Mouse (Mus musculus): ENCODE measurements at regions not wholly inside any gene's neighbourhood (a gene's known extent, or its start where the extent isn't known, plus 50 kb on each side); places are given as distances from the start of the nearest gene placed in this dataset.
A peak's percentile ranks its signal among the peaks of the same experiment; 100 is the strongest.

- no peak for ATAC-seq (replicated peaks in 1 of 2; ENCODE audit: insufficient read depth in 1 of 2, low FRiP score in 2 of 2, low TSS enrichment in 1 of 2, low read depth in 1 of 2, poor library complexity in 2 of 2, severe bottlenecking in 2 of 2)
These were observed 225.5 kb upstream of the Krr1 start for GRCm38 (mm10) chr10:111746879-111747477.

- no peak for ATAC-seq (replicated peaks in 1 of 2; ENCODE audit: insufficient read depth in 1 of 2, low FRiP score in 2 of 2, low TSS enrichment in 1 of 2, low read depth in 1 of 2, poor library complexity in 2 of 2, severe bottlenecking in 2 of 2)
These were observed 224.0 kb upstream of the Krr1 start for GRCm38 (mm10) chr10:111748482-111748881.

GRCm38 (mm10) chr10:111753646-111754045, 218.8 kb upstream of the Krr1 start:
- no peak for ATAC-seq (replicated peaks in 1 of 2; ENCODE audit: insufficient read depth in 1 of 2, low FRiP score in 2 of 2, low TSS enrichment in 1 of 2, low read depth in 1 of 2, poor library complexity in 2 of 2, severe bottlenecking in 2 of 2)

- no peak for ATAC-seq (replicated peaks in 1 of 2; ENCODE audit: insufficient read depth in 1 of 2, low FRiP score in 2 of 2, low TSS enrichment in 1 of 2, low read depth in 1 of 2, poor library complexity in 2 of 2, severe bottlenecking in 2 of 2)
These were observed 216.5 kb upstream of the Krr1 start for GRCm38 (mm10) chr10:111755964-111756363.

GRCm38 (mm10) chr10:111756528-111756927, 215.9 kb upstream of the Krr1 start:
- ATAC-seq (replicated peaks in 1 of 2; ENCODE audit: insufficient read depth in 1 of 2, low FRiP score in 2 of 2, low TSS enrichment in 1 of 2, low read depth in 1 of 2, poor library complexity in 2 of 2, severe bottlenecking in 2 of 2) = no peak

- ATAC-seq (replicated peaks in 1 of 2; ENCODE audit: insufficient read depth in 1 of 2, low FRiP score in 2 of 2, low TSS enrichment in 1 of 2, low read depth in 1 of 2, poor library complexity in 2 of 2, severe bottlenecking in 2 of 2) = no peak
These were observed 214.8 kb upstream of the Krr1 start for GRCm38 (mm10) chr10:111757689-111758088.

GRCm38 (mm10) chr10:111759505-111759904, 213.0 kb upstream of the Krr1 start:
- ATAC-seq (replicated peaks in 1 of 2; ENCODE audit: insufficient read depth in 1 of 2, low FRiP score in 2 of 2, low TSS enrichment in 1 of 2, low read depth in 1 of 2, poor library complexity in 2 of 2, severe bottlenecking in 2 of 2) = no peak

GRCm38 (mm10) chr10:111762751-111763528, 209.5 kb upstream of the Krr1 start:
- no peak for ATAC-seq (replicated peaks in 1 of 2; ENCODE audit: insufficient read depth in 1 of 2, low FRiP score in 2 of 2, low TSS enrichment in 1 of 2, low read depth in 1 of 2, poor library complexity in 2 of 2, severe bottlenecking in 2 of 2)

- ATAC-seq (replicated peaks in 1 of 2; ENCODE audit: insufficient read depth in 1 of 2, low FRiP score in 2 of 2, low TSS enrichment in 1 of 2, low read depth in 1 of 2, poor library complexity in 2 of 2, severe bottlenecking in 2 of 2) = no peak
These were observed 205.3 kb upstream of the Krr1 start for GRCm38 (mm10) chr10:111767011-111767720.

- no peak for ATAC-seq (replicated peaks in 1 of 2; ENCODE audit: insufficient read depth in 1 of 2, low FRiP score in 2 of 2, low TSS enrichment in 1 of 2, low read depth in 1 of 2, poor library complexity in 2 of 2, severe bottlenecking in 2 of 2)
These were observed 204.5 kb upstream of the Krr1 start for GRCm38 (mm10) chr10:111767813-111768455.

GRCm38 (mm10) chr10:111769486-111770002, 202.9 kb upstream of the Krr1 start:
- ATAC-seq (replicated peaks in 1 of 2; ENCODE audit: insufficient read depth in 1 of 2, low FRiP score in 2 of 2, low TSS enrichment in 1 of 2, low read depth in 1 of 2, poor library complexity in 2 of 2, severe bottlenecking in 2 of 2) = no peak

GRCm38 (mm10) chr10:111770027-111770426, 202.4 kb upstream of the Krr1 start:
- peak; percentile 75 to 90 for ATAC-seq (replicated peaks in 1 of 2; ENCODE audit: insufficient read depth in 1 of 2, low FRiP score in 2 of 2, low TSS enrichment in 1 of 2, low read depth in 1 of 2, poor library complexity in 2 of 2, severe bottlenecking in 2 of 2)

GRCm38 (mm10) chr10:111771010-111771409, 201.5 kb upstream of the Krr1 start:
- ATAC-seq (replicated peaks in 1 of 2; ENCODE audit: insufficient read depth in 1 of 2, low FRiP score in 2 of 2, low TSS enrichment in 1 of 2, low read depth in 1 of 2, poor library complexity in 2 of 2, severe bottlenecking in 2 of 2) = no peak

- ATAC-seq (replicated peaks in 1 of 2; ENCODE audit: insufficient read depth in 1 of 2, low FRiP score in 2 of 2, low TSS enrichment in 1 of 2, low read depth in 1 of 2, poor library complexity in 2 of 2, severe bottlenecking in 2 of 2) = no peak
These were observed 194.9 kb upstream of the Krr1 start for GRCm38 (mm10) chr10:111777559-111777958.

GRCm38 (mm10) chr10:111778111-111778510, 194.4 kb upstream of the Krr1 start:
- no peak for ATAC-seq (replicated peaks in 1 of 2; ENCODE audit: insufficient read depth in 1 of 2, low FRiP score in 2 of 2, low TSS enrichment in 1 of 2, low read depth in 1 of 2, poor library complexity in 2 of 2, severe bottlenecking in 2 of 2)

- ATAC-seq (replicated peaks in 1 of 2; ENCODE audit: insufficient read depth in 1 of 2, low FRiP score in 2 of 2, low TSS enrichment in 1 of 2, low read depth in 1 of 2, poor library complexity in 2 of 2, severe bottlenecking in 2 of 2) = no peak
These were observed 192.5 kb upstream of the Krr1 start for GRCm38 (mm10) chr10:111779956-111780355.

- peak; percentile 84 to 85 for ATAC-seq (replicated peaks in 1 of 2; ENCODE audit: insufficient read depth in 1 of 2, low FRiP score in 2 of 2, low TSS enrichment in 1 of 2, low read depth in 1 of 2, poor library complexity in 2 of 2, severe bottlenecking in 2 of 2)
These were observed 190.2 kb upstream of the Krr1 start for GRCm38 (mm10) chr10:111782195-111782810.
